Mouse (Mus musculus): ENCODE data around the gene B3gat2. TPM values are rescaled to one million over a fixed set of nuclear protein-coding genes. Genes with fewer than 3 reads are reported as not detected.
A peak's percentile ranks its signal among the peaks of the same experiment; 100 is the strongest.

B3gat2 gene
- total and polyA plus RNA-seq, 3 experiments = 0.40 to 0.81 TPM; not detected in 1

- Histone ChIP-seq H3K36me3 (replicated peaks in 1 of 2; ENCODE audit: control insufficient read depth in 1 of 2, insufficient read depth in 1 of 2, low read length in 1 of 2) (no peaks in the 10 kb centered on the region), H3K4me2 (ENCODE audit: insufficient read depth, low read depth, poor library complexity, severe bottlenecking) (peak overlapping the region; percentile 74), H3K4me1 (ENCODE audit: control insufficient read depth in 1 of 2, insufficient read depth in 2 of 2) (peaks cover 0 to 2% of the 10 kb centered on the region in 2 experiments; a peak in 1 of 4 replicates), H3K9ac (ENCODE audit: insufficient read depth, low read depth) (no peak overlapping the region), H3K79me2 (replicated peaks; ENCODE audit: control insufficient read depth, extremely low read depth, insufficient read depth, poor library complexity, severe bottlenecking) (no peaks in the 10 kb centered on the region), H3K4me3 (replicated peaks in 1 of 3; ENCODE audit: low read depth in 2 of 3, low read length in 2 of 3, poor library complexity in 1 of 3) (peak overlapping the region in 1 of 3 experiments; percentile 18), H3K9me3 (replicated peaks; ENCODE audit: low read length) (no peaks in the 10 kb centered on the region), H3K27me3 (replicated peaks) (no peaks in the 10 kb centered on the region), H3K27ac (ENCODE audit: insufficient read depth, low read depth) (no peak overlapping the region)
- dilution Hi-C loops (cut with MboI; ENCODE audit: extremely low pct_ligation_motif_present, extremely low pct_unique_long_range_greater_than_20kb, low sequenced_read_pairs) = no loop called here
- TF ChIP-seq USF1 (IDR thresholded peaks at IDR 0.05; ENCODE audit: low read depth, low read length) = no peak
- no peak for TF ChIP-seq MXI1 (IDR thresholded peaks at IDR 0.05; ENCODE audit: low read depth, low read length)
- TF ChIP-seq E2F4 (IDR thresholded peaks at IDR 0.05; ENCODE audit: insufficient replicate concordance, low read depth, low read length) = no peak
- no peak for TF ChIP-seq USF2 (conservative IDR thresholded peaks at IDR 0.05; ENCODE audit: low read depth, low read length)
- TF ChIP-seq ZMIZ1 (IDR thresholded peaks at IDR 0.05; ENCODE audit: low read depth, low read length) = no peak
- no peak for TF ChIP-seq PAX5 (IDR thresholded peaks at IDR 0.05; ENCODE audit: low read length)
- no peak for TF ChIP-seq ZNF384 (IDR thresholded peaks at IDR 0.05; ENCODE audit: low read depth, low read length)
- no peak for TF ChIP-seq EP300 (IDR thresholded peaks at IDR 0.05; ENCODE audit: low read length)
- no peak for TF ChIP-seq POLR2A (IDR thresholded peaks at IDR 0.05; ENCODE audit: low read depth, low read length)
- no peak for TF ChIP-seq JUND (conservative IDR thresholded peaks at IDR 0.05; ENCODE audit: low read depth, low read length)
- no peak for TF ChIP-seq BHLHE40 (IDR thresholded peaks at IDR 0.05; ENCODE audit: low read depth, low read length)
- no peak for TF ChIP-seq ELF1 (IDR thresholded peaks at IDR 0.05; ENCODE audit: low read depth, low read length)
- TF ChIP-seq ETS1 (conservative IDR thresholded peaks at IDR 0.05; ENCODE audit: low read depth, low read length) = no peak
- no peak for TF ChIP-seq CHD1 (IDR thresholded peaks at IDR 0.05; ENCODE audit: low read depth, low read length)
- no peak for TF ChIP-seq POLR2AphosphoS2 (IDR thresholded peaks at IDR 0.05; ENCODE audit: low read depth, low read length)
- TF ChIP-seq KAT2A (IDR thresholded peaks at IDR 0.05; ENCODE audit: insufficient replicate concordance, low read length) = no peak
- no peak for TF ChIP-seq RCOR1 (conservative IDR thresholded peaks at IDR 0.05; ENCODE audit: low read depth, low read length)
- no peak for DNase-seq (ENCODE audit: extremely low read depth)
- in situ Hi-C loops (cut with MboI; ENCODE audit: low pct_ligation_motif_present, low pct_unique_long_range_greater_than_20kb, low sequenced_read_pairs) = no loop called here
Measured at GRCm38 (mm10) chr1:23750864-23751532, 10.6 kb upstream of the B3gat2 start.

- Histone ChIP-seq H3K27ac (ENCODE audit: insufficient read depth, low read depth) (no peak overlapping the region), H3K4me1 (ENCODE audit: control insufficient read depth in 1 of 2, insufficient read depth in 2 of 2) (peaks cover 0 to 2% of the 10 kb centered on the region in 2 experiments; a peak in 1 of 4 replicates), H3K36me3 (replicated peaks in 1 of 2; ENCODE audit: control insufficient read depth in 1 of 2, insufficient read depth in 1 of 2, low read length in 1 of 2) (no peaks in the 10 kb centered on the region), H3K4me2 (ENCODE audit: insufficient read depth, low read depth, poor library complexity, severe bottlenecking) (no peak overlapping the region), H3K27me3 (replicated peaks) (no peaks in the 10 kb centered on the region), H3K9me3 (replicated peaks; ENCODE audit: low read length) (no peaks in the 10 kb centered on the region), H3K9ac (ENCODE audit: insufficient read depth, low read depth) (no peak overlapping the region), H3K4me3 (replicated peaks in 1 of 3; ENCODE audit: low read depth in 2 of 3, low read length in 2 of 3, poor library complexity in 1 of 3) (no peak overlapping the region), H3K79me2 (replicated peaks; ENCODE audit: control insufficient read depth, extremely low read depth, insufficient read depth, poor library complexity, severe bottlenecking) (no peaks in the 10 kb centered on the region)
- TF ChIP-seq TBP (conservative IDR thresholded peaks at IDR 0.05; ENCODE audit: low read depth, low read length) (no peak), MYC (IDR thresholded peaks at IDR 0.05; ENCODE audit: low read depth, low read length) (no peak), NELFE (IDR thresholded peaks at IDR 0.05; ENCODE audit: low read depth, low read length) (no peak), EP300 (IDR thresholded peaks at IDR 0.05; ENCODE audit: low read length) (no peak)
- in situ Hi-C loops (cut with MboI; ENCODE audit: low pct_ligation_motif_present, low pct_unique_long_range_greater_than_20kb, low sequenced_read_pairs) = no loop called here
- dilution Hi-C loops (cut with MboI; ENCODE audit: extremely low pct_ligation_motif_present, extremely low pct_unique_long_range_greater_than_20kb, low sequenced_read_pairs) = no loop called here
- no peak for DNase-seq (ENCODE audit: extremely low read depth)
Measured at GRCm38 (mm10) chr1:23753091-23753490, 8.5 kb upstream of the B3gat2 start.

Measured in CH12.LX (cell line).